Comparison of ENCODE assay signal across 8 mouse cellular contexts in genomic region chr11:49271334-49271733, GRCm38 (mm10). TPM values are rescaled to one million over a fixed set of nuclear protein-coding genes. Genes with fewer than 3 reads are reported as not detected.
DNase-seq lines count a peak whose midpoint lies in the region; ATAC-seq lines count a peak whose summit lies in the region.

No protein-coding gene starts in this region.

- H3K9me3 ChIP-seq in midbrain, embryonic 12.5 days: no peaks in the 10 kb centered on the region

- H3K27me3 ChIP-seq in midbrain, embryonic 12.5 days: no peaks in the 10 kb centered on the region

- peaks cover 2% of the 10 kb centered on the region; the same call in 1 of the 2 replicates for H3K4me1 ChIP-seq in midbrain, embryonic 12.5 days

- no peak overlapping the region for H3K9ac ChIP-seq in midbrain, embryonic 12.5 days (replicated peaks)

- peak; percentile 34 to 43 for DNase-seq in cerebellum, adult 18-20 months
- DNase-seq in ovary, postnatal 14 days (ENCODE audit: low spot score): peak; percentile 46
- DNase-seq in ovary, postnatal 10 days (ENCODE audit: low spot score): no peak
- peak; percentile 76 for DNase-seq in embryo, embryonic 11 days
- peak; percentile 82 for DNase-seq in induced T-regulatory cell, adult 2 months (ENCODE audit: low read depth)
- peak; percentile 39 for DNase-seq in yolk sac, embryonic 10.5 days (ENCODE audit: low spot score)

- no peak overlapping the region for H3K27ac ChIP-seq in midbrain, embryonic 12.5 days (replicated peaks)

- no peaks in the 10 kb centered on the region for H3K36me3 ChIP-seq in midbrain, embryonic 12.5 days

- no peak overlapping the region for H3K4me3 ChIP-seq in midbrain, embryonic 12.5 days

- ATAC-seq in cerebellum, adult (ENCODE audit: insufficient number of reproducible peaks, low FRiP score, low TSS enrichment): no peak
- peak; percentile 52 for ATAC-seq in midbrain, embryonic 12.5 days (ENCODE audit: low FRiP score, low read depth)

- WGBS in midbrain, embryonic 12.5 days: 34% methylated on average over 7 of the region's 7 CpGs

- no peak overlapping the region for H3K4me2 ChIP-seq in midbrain, embryonic 12.5 days (replicated peaks)

RNA-seq across cellular contexts. Expression of gene Olfr1393, which starts 6.8 kb away (rescaled TPM):
- polyA plus RNA-seq in midbrain, embryonic 12.5 days (2016; fragmentation: Nextera tagmentation; extraction: Ambion mirVana): 0.06 TPM in 1 of 2 replicates, not detected in the other

RNA-seq across cellular contexts. Expression of gene Olfr1392, which starts 13.7 kb away (rescaled TPM):
- polyA plus RNA-seq in midbrain, embryonic 12.5 days (2016; fragmentation: Nextera tagmentation; extraction: Ambion mirVana): 0.06 TPM in 1 of 2 replicates, not detected in the other

RNA-seq across cellular contexts. Expression of gene Mgat1, which starts 27.3 kb away (rescaled TPM):
- polyA plus RNA-seq in midbrain, embryonic 12.5 days (2016; fragmentation: Nextera tagmentation; extraction: Ambion mirVana): 33.5 and 39.0 TPM in 2 replicates

RNA-seq across cellular contexts. Expression of gene Olfr10, which starts 33.2 kb away (rescaled TPM):
- not detected in 2 replicates for polyA plus RNA-seq in midbrain, embryonic 12.5 days (2016; fragmentation: Nextera tagmentation; extraction: Ambion mirVana)

RNA-seq across cellular contexts. Expression of gene Olfr1391, which starts 51.2 kb away (rescaled TPM):
- polyA plus RNA-seq in midbrain, embryonic 12.5 days (2016; fragmentation: Nextera tagmentation; extraction: Ambion mirVana): not detected in 2 replicates
